Mouse (Mus musculus): Measurements from ENCODE around the gene Prr5.
"Not testable (repeated sequence)": the region's sequence is repeated elsewhere in the genome, so short reads cannot be mapped to it uniquely, and the experiment has no call there.

Gene Prr5

GRCm38 (mm10) chr15:84714730-84715129, 45.3 kb downstream of the Prr5 start:
- in situ Hi-C loops (cut with MseI, MboI), result no loop called here

- in situ Hi-C loops (cut with MseI, MboI), result no loop called here
Observed at GRCm38 (mm10) chr15:84715132-84715531, 45.7 kb downstream of the Prr5 start.

GRCm38 (mm10) chr15:84717570-84718270, 48.3 kb downstream of the Prr5 start:
- in situ Hi-C loops (cut with MseI, MboI), result not testable (repeated sequence)

- in situ Hi-C loops (cut with MseI, MboI), result no loop called here
Observed at GRCm38 (mm10) chr15:84718785-84719184, 49.4 kb downstream of the Prr5 start.

- in situ Hi-C loops (cut with MseI, MboI), result no loop called here
Observed at GRCm38 (mm10) chr15:84719791-84720190, 50.4 kb downstream of the Prr5 start, which contains the start of gene Arhgap8. Arhgap8 (plus strand) TSS chr15:84720052.

GRCm38 (mm10) chr15:84720291-84721204, 51.1 kb downstream of the Prr5 start:
- in situ Hi-C loops (cut with MseI, MboI), result no loop called here

GRCm38 (mm10) chr15:84723656-84724055, 54.2 kb downstream of the Prr5 start:
- in situ Hi-C loops (cut with MseI, MboI), result not testable (repeated sequence)

GRCm38 (mm10) chr15:84724199-84724598, 54.8 kb downstream of the Prr5 start:
- in situ Hi-C loops (cut with MseI, MboI), result no loop called here

- in situ Hi-C loops (cut with MseI, MboI), result no loop called here
Observed at GRCm38 (mm10) chr15:84729685-84730084, 60.3 kb downstream of the Prr5 start.

- in situ Hi-C loops (cut with MseI, MboI), result no loop called here
Observed at GRCm38 (mm10) chr15:84730893-84731292, 61.5 kb downstream of the Prr5 start.

GRCm38 (mm10) chr15:84731676-84732424, 62.4 kb downstream of the Prr5 start:
- in situ Hi-C loops (cut with MseI, MboI), result no loop called here

- in situ Hi-C loops (cut with MseI, MboI), result no loop called here
Observed at GRCm38 (mm10) chr15:84732425-84732749, 63.0 kb downstream of the Prr5 start.

- in situ Hi-C loops (cut with MseI, MboI), result no loop called here
Observed at GRCm38 (mm10) chr15:84736346-84736993, 67.0 kb downstream of the Prr5 start.

- in situ Hi-C loops (cut with MseI, MboI), result no loop called here
Observed at GRCm38 (mm10) chr15:84736994-84737346, 67.5 kb downstream of the Prr5 start.

- in situ Hi-C loops (cut with MseI, MboI), result no loop called here
Observed at GRCm38 (mm10) chr15:84738246-84738645, 68.8 kb downstream of the Prr5 start.

- in situ Hi-C loops (cut with MseI, MboI), result no loop called here
Observed at GRCm38 (mm10) chr15:84741573-84741972, 72.2 kb downstream of the Prr5 start.

- in situ Hi-C loops (cut with MseI, MboI), result no loop called here
Observed at GRCm38 (mm10) chr15:84743347-84743746, 73.9 kb downstream of the Prr5 start.

- in situ Hi-C loops (cut with MseI, MboI), result no loop called here
Observed at GRCm38 (mm10) chr15:84744308-84744707, 74.9 kb downstream of the Prr5 start.

- in situ Hi-C loops (cut with MseI, MboI), result no loop called here
Observed at GRCm38 (mm10) chr15:84745831-84746230, 76.4 kb downstream of the Prr5 start.
